Comparison of ENCODE assay signal across 11 mouse cellular contexts in the genomic region with DNA sequence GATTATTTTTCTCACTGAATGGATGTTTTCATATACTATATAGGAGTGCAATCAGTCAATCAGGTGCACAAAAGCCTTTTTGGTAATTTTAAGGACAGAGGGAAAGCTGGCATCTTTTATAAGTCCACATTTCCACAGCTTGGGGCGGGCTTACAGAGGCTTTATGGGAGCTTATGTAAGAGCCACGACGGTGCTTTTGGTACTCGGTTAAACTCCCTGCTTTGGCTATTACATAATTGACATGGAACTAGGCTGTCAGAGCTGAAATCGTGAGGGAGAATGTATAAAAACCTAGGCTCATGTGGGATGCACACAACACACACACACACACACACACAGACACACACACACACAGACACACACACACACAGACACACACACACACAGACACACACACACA. TPM values are rescaled to one million over a fixed set of nuclear protein-coding genes. Genes with fewer than 3 reads are reported as not detected.
DNase-seq lines count a peak whose midpoint lies in the region; ATAC-seq lines count a peak whose summit lies in the region.
"Had no signal": no experiment of that assay in that cellular context is flagged by ENCODE, and none has a peak within 500 bp of the region (broad histone marks: within the 10 kb centered on the region; RNA-seq: fewer than 3 reads in every experiment).

No protein-coding gene starts in this region.

- H3K27ac ChIP-seq in hindbrain, embryonic 13.5 days = no peak overlapping the region
- no peak overlapping the region for H3K27ac ChIP-seq in hindbrain, embryonic 10.5 days
- no peak overlapping the region for H3K27ac ChIP-seq in neural tube, embryonic 12.5 days
- H3K27ac ChIP-seq: liver, embryonic 15.5 days had no signal

- H3K36me3 ChIP-seq in hindbrain, embryonic 13.5 days = no peaks in the 10 kb centered on the region
- H3K36me3 ChIP-seq in hindbrain, embryonic 10.5 days = no peaks in the 10 kb centered on the region
- H3K36me3 ChIP-seq in neural tube, embryonic 12.5 days = no peaks in the 10 kb centered on the region
- H3K36me3 ChIP-seq: liver, embryonic 15.5 days had no signal

- no peak for ATAC-seq in hindbrain, embryonic 13.5 days (ENCODE audit: low FRiP score)
- no peak for ATAC-seq in neural tube, embryonic 12.5 days (ENCODE audit: low FRiP score, low read depth)

- H3K9ac ChIP-seq in hindbrain, embryonic 13.5 days = peak overlapping the region; percentile 88; the same call in 1 of the 2 replicates
- H3K9ac ChIP-seq in neural tube, embryonic 12.5 days = no peak overlapping the region
- H3K9ac ChIP-seq: liver, embryonic 15.5 days had no signal

- no peaks in the 10 kb centered on the region for H3K9me3 ChIP-seq in hindbrain, embryonic 13.5 days
- H3K9me3 ChIP-seq in hindbrain, embryonic 10.5 days = no peaks in the 10 kb centered on the region
- no peaks in the 10 kb centered on the region for H3K9me3 ChIP-seq in neural tube, embryonic 12.5 days
- H3K9me3 ChIP-seq: liver, embryonic 15.5 days had no signal

- peak overlapping the region; percentile 84 for H3K4me2 ChIP-seq in hindbrain, embryonic 13.5 days
- H3K4me2 ChIP-seq in neural tube, embryonic 12.5 days (replicated peaks) = peak overlapping the region; percentile 95
- H3K4me2 ChIP-seq: liver, embryonic 15.5 days had no signal

- no peak for DNase-seq in hindbrain, embryonic 10.5 days (ENCODE audit: low spot score)
- DNase-seq in cerebellum, adult 18-20 months = peak; percentile 71 to 79
- DNase-seq in cerebellum, postnatal 25 days = peak; percentile 59 to 73
- DNase-seq in embryo, embryonic 10 days (ENCODE audit: low spot score) = no peak
- no peak for DNase-seq in thymus, postnatal 36 days
- DNase-seq: heart, postnatal 14 days; kidney, postnatal 25 days; spleen, adult 18-20 months had no signal

- peaks cover 9% of the 10 kb centered on the region; the same call in 1 of the 2 replicates for H3K27me3 ChIP-seq in hindbrain, embryonic 13.5 days
- H3K27me3 ChIP-seq in hindbrain, embryonic 10.5 days (ENCODE audit: insufficient read depth, poor library complexity, severe bottlenecking) = peaks cover 47% of the 10 kb centered on the region
- peaks cover 18% of the 10 kb centered on the region for H3K27me3 ChIP-seq in neural tube, embryonic 12.5 days (replicated peaks)

- WGBS in hindbrain, embryonic 13.5 days = 31% methylated on average over 5 of the region's 5 CpGs
- 48% methylated on average over 5 of the region's 5 CpGs for WGBS in hindbrain, embryonic 10.5 days
- WGBS in neural tube, embryonic 12.5 days = 30% methylated on average over 5 of the region's 5 CpGs

- H3K4me3 ChIP-seq in hindbrain, embryonic 13.5 days = peak overlapping the region; percentile 79
- no peak overlapping the region for H3K4me3 ChIP-seq in hindbrain, embryonic 10.5 days
- H3K4me3 ChIP-seq in neural tube, embryonic 12.5 days = no peak overlapping the region
- H3K4me3 ChIP-seq: liver, embryonic 15.5 days had no signal

- peaks cover 37% of the 10 kb centered on the region for H3K4me1 ChIP-seq in hindbrain, embryonic 13.5 days (replicated peaks)
- peaks cover 23% of the 10 kb centered on the region for H3K4me1 ChIP-seq in hindbrain, embryonic 10.5 days (replicated peaks)
- peaks cover 9% of the 10 kb centered on the region; the same call in 1 of the 2 replicates for H3K4me1 ChIP-seq in neural tube, embryonic 12.5 days

RNA-seq across cellular contexts. Expression of a gene that starts 2.0 kb away (rescaled TPM):
- 45.8 and 48.6 TPM in 2 replicates for polyA plus RNA-seq in hindbrain, embryonic 13.5 days (2015; fragmentation: Nextera tagmentation; extraction: Ambion mirVana)
- 4.5 and 15.0 TPM in 2 replicates for polyA plus RNA-seq in hindbrain, embryonic 10.5 days (2016; fragmentation: Nextera tagmentation; extraction: Ambion mirVana)
- 53.5 and 54.9 TPM in 2 replicates for polyA plus RNA-seq in neural tube, embryonic 12.5 days (2016; fragmentation: Nextera tagmentation; extraction: Ambion mirVana)

Comparison
In these comparisons a context has a peak if more than half of its experiments do, and no peak if none do; other contexts are left out.
1. DNase-seq: peak in cerebellum, adult 18-20 months (2 of 2) and cerebellum, postnatal 25 days (2 of 2); none in hindbrain, embryonic 10.5 days (single experiment), embryo, embryonic 10 days (single experiment) and thymus, postnatal 36 days (0 of 2).